Mouse (Mus musculus) limb, embryonic 14.5 days (tissue): ENCODE measurements around the gene Ly6g6f. TPM values are rescaled to one million over a fixed set of nuclear protein-coding genes. Genes with fewer than 3 reads are reported as not detected.

Experiments
- ATAC-seq: fragments of 200-750 bp; cut with Nextera tagmentation; 2 replicates; pipeline ENCODE4 v1.8.0; 2017; ENCODE audit warnings: low read depth, moderate number of reproducible peaks, moderate TSS enrichment; ENCODE audit not compliant: low FRiP score
- DNase-seq: peaks from one replicate; pipeline ENCODE4 v3.0.0-alpha.2; 2015; ENCODE audit warnings: low spot score
- H3K27ac ChIP-seq: fragments of 300-500 bp; sonication (generic); replicated peaks from 2 replicates; pipeline ENCODE4 v1.5.1; 2014; ENCODE audit warnings: low read depth, mild to moderate bottlenecking, low read length, moderate library complexity, mixed read lengths
- H3K27me3 ChIP-seq: fragments of 300-500 bp; sonication (generic); 2 replicates; pipeline ENCODE4 v1.6.1; 2014; ENCODE audit warnings: low read length, mixed read lengths; ENCODE audit not compliant: control insufficient read depth, insufficient read depth
- H3K36me3 ChIP-seq: fragments of 300-500 bp; sonication (generic); 2 replicates; pipeline ENCODE4 v1.6.1; 2014; ENCODE audit warnings: mild to moderate bottlenecking, low read length, moderate library complexity, mixed read lengths; ENCODE audit not compliant: control insufficient read depth, insufficient read depth
- H3K4me1 ChIP-seq: fragments of 300-500 bp; sonication (generic); 2 replicates; pipeline ENCODE4 v1.6.1; 2014; ENCODE audit warnings: antibody characterized with exemption, low read length, mixed read lengths; ENCODE audit not compliant: control insufficient read depth, insufficient read depth
- H3K4me2 ChIP-seq: fragments of 300-500 bp; sonication (generic); replicated peaks from 2 replicates; pipeline ENCODE4 v1.6.1; 2014; ENCODE audit warnings: low read depth, mild to moderate bottlenecking, low read length, moderate library complexity; ENCODE audit not compliant: severe bottlenecking
- H3K4me3 ChIP-seq: fragments of 300-500 bp; sonication (generic); replicated peaks from 2 replicates; pipeline ENCODE4 v1.5.1; 2014; ENCODE audit warnings: low read length
- H3K9ac ChIP-seq: fragments of 300-500 bp; sonication (generic); 2 replicates; pipeline ENCODE4 v1.6.1; 2014; ENCODE audit warnings: mild to moderate bottlenecking, low read depth, low read length, moderate library complexity; ENCODE audit not compliant: severe bottlenecking
- H3K9me3 ChIP-seq: fragments of 300-500 bp; sonication (generic); 2 replicates; pipeline ENCODE4 v1.6.1; 2016; ENCODE audit warnings: low read length; ENCODE audit not compliant: control insufficient read depth
- POLR2A ChIP-seq: fragments of 200-500 bp; IDR thresholded peaks from 2 replicates; pipeline ENCODE4 v1.8.0; 2012; ENCODE audit warnings: inconsistent platforms, mild to moderate bottlenecking, moderate library complexity, borderline replicate concordance; ENCODE audit not compliant: insufficient read depth, insufficient read length; ENCODE audit errors: extremely low read depth
- WGBS: fragments of 180-500 bp; shearing (Covaris S2); extraction: QIAGEN DNeasy Blood & Tissue Kit; methylation state at CpG from one replicate; pipeline ENCODE4 v1.1.7; 2014; 5-methylcytosine and 5-hydroxymethylcytosine counted together
- polyA plus RNA-seq, 2 experiments: library from polyadenylated mRNA; depleted of rRNA in 1 of 2; stranded (reverse) in 1 of 2; unstranded in 1 of 2; fragments of >200 nt; fragmentation: Nextera tagmentation in 1 of 2; extraction: Ambion mirVana in 1 of 2; gene quantifications; 2 replicates each; pipeline versions ENCODE4 v1.2.1 to v1.2.3; 2012 to 2014

Ly6g6f gene
- polyA plus RNA-seq, 2 experiments = 0.14 to 0.28 TPM

DNA sequence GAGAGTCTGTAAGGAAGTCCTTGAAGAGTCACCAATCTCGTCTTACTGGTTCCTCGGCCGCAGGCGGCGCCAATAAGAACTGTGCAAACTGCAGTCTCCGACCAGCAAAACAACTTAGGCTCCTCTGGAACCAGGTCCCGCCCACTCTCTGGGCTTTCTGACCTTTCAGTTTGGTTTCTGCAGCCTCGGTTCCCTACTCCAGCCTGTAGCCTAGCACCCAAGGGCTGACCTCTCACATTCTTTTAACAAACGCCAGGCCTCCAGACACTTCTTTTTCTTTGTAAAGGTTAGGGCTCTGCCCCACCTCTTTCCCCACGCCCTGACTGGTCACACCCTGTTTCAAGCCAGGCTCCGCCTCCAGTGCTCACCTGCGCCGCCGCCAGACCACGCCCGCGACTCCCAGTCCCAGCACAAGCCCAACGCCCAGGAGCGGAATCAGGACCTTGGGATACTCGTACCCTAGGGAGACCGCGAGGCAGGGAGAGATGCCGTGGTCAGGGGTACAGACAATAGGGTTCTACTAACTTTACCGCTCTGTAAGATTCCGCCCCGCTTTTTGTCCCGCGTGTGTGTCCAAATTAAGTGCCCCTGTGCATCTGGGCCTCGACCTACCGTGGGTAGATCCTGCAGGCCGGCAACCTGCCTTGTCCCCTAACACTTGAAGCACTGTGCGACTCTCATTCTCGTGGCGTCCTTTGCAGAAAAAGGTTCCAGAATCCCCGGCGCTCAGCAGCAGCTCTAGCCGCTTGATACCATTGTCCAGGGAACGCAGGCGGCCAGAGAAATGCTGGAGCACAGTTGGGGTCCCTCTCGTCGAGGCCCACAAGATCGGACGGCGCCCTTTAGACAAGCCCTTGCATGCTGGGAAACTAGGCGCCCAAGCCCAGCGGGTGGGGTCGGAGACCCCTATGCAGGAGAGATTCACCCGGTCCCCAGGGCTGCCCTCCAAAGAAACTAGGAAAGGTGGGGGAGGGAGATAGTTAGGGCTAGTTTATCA lies 20.2 kb downstream of the Ly6g6f start, which contains the start of gene Ly6g6c:
Ly6g6c (plus strand) TSS at position 438 of the 997 bp plus-strand sequence.
- H3K9me3 ChIP-seq = no peaks in the 10 kb centered on the region
- H3K27ac ChIP-seq = peak within 1 kb of the TSS; percentile 20; the same call in 1 of the 2 replicates
- H3K4me1 ChIP-seq = peaks cover 24% of the 10 kb centered on the region
- peak within 1 kb of the TSS; percentile 56 for H3K4me2 ChIP-seq
- H3K27me3 ChIP-seq = peaks cover 23% of the 10 kb centered on the region
- ATAC-seq = peak; percentile 43; the same call in 1 of the 2 replicates
- peak within 1 kb of the TSS; percentile 25 for H3K4me3 ChIP-seq
- H3K36me3 ChIP-seq = peaks cover 30% of the 10 kb centered on the region
- 2% methylated on average over 45 of the region's 48 CpGs for WGBS
- no peak for TF ChIP-seq POLR2A
- H3K9ac ChIP-seq = peak within 1 kb of the TSS; percentile 25
- no peak for DNase-seq

DNA sequence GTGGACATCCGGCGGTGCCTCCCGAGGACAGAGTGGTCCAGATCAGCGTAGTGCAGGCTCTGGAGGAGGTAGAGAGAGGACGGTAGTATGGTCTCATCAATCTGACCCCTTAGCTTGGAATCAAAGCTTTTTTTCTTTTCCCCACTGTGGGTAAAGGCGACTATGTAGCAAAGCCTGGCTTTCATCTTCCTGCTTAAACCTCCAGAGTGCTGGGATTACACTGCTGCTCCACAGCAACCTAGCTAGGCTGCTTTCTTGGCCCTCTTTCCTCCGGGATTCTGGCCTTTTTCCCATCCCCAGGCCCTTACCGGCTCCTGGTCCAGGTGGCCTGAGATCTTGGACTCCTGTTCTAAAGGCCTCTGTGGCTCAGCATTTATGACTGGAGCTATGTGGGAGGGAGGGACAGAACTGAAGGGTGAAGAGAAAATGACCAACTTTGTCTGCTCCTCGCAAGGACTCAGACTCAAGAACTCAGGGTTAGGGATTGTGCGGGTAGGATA lies 21.0 kb downstream of the Ly6g6f start:
- Histone ChIP-seq H3K27me3 (peaks cover 23% of the 10 kb centered on the region), H3K4me1 (peaks cover 27% of the 10 kb centered on the region), H3K36me3 (peaks cover 32% of the 10 kb centered on the region), H3K9ac (0 out of 2 replicates have a peak overlapping the region, but pooled peaks have one; percentile 25), H3K4me3 (peak overlapping the region; percentile 25; the same call in 1 of the 2 replicates), H3K4me2 (peak overlapping the region; percentile 56), H3K9me3 (no peaks in the 10 kb centered on the region), H3K27ac (0 out of 2 replicates have a peak overlapping the region, but pooled peaks have one; percentile 20)
- ATAC-seq = no peak
- 26% methylated on average over 10 of the region's 10 CpGs for WGBS
- no peak for DNase-seq
- TF ChIP-seq POLR2A = no peak

DNA sequence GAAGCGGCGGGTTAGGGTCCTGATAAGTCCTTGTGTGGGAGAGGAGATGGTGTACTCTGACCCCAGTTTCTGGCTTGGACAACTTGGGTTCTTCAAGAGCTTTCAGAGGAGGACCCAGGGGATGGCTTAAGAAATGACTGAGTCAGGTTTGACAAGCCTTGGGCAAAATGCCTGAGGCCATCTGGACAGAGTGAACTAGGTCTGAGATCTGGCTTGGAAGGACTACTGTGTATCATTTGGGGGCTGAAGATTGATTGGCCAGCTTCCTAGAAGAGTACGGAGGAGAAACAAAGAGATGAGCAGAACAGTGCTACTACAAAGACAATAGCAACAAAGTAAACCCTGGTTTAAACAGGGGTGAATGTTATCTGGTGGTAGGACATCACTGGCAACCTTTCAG lies 21.9 kb downstream of the Ly6g6f start:
- Histone ChIP-seq H3K27ac (no peak overlapping the region), H3K4me1 (peaks cover 27% of the 10 kb centered on the region), H3K4me2 (no peak overlapping the region), H3K27me3 (peaks cover 23% of the 10 kb centered on the region), H3K9ac (no peak overlapping the region), H3K9me3 (no peaks in the 10 kb centered on the region), H3K4me3 (no peak overlapping the region), H3K36me3 (peaks cover 32% of the 10 kb centered on the region)
- WGBS = 91% methylated on average over 3 of the region's 3 CpGs
- ATAC-seq (no peak), DNase-seq (no peak)
- no peak for TF ChIP-seq POLR2A

DNA sequence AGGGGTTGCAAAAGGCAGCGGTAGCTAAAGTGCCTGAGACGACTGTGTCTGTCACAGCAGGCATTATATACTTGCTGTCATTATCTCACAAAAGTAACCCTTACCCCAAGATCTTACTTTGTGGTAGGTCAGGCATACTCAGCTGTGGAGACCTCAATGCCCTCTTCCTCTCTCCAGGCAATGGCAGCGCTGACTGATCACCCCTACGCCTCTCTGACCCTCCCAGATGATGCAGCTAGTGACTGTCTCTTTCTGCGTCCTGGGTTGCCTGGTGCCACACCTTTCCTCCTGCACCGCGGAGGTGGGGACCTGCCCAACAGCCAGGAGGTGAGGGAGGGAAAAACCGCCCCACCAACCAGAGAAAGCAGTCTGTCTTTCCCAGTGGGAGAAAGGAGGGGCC lies 24.1 kb downstream of the Ly6g6f start:
- no peak overlapping the region for H3K4me3 ChIP-seq
- peaks cover 27% of the 10 kb centered on the region for H3K4me1 ChIP-seq
- H3K4me2 ChIP-seq = no peak overlapping the region
- no peak for TF ChIP-seq POLR2A
- WGBS = 80% methylated on average over 8 of the region's 8 CpGs
- DNase-seq (no peak), ATAC-seq (no peak)
- H3K9ac ChIP-seq = no peak overlapping the region
- H3K27ac ChIP-seq = no peak overlapping the region
- peaks cover 49% of the 10 kb centered on the region for H3K36me3 ChIP-seq
- peaks cover 14% of the 10 kb centered on the region for H3K27me3 ChIP-seq
- no peaks in the 10 kb centered on the region for H3K9me3 ChIP-seq

DNA sequence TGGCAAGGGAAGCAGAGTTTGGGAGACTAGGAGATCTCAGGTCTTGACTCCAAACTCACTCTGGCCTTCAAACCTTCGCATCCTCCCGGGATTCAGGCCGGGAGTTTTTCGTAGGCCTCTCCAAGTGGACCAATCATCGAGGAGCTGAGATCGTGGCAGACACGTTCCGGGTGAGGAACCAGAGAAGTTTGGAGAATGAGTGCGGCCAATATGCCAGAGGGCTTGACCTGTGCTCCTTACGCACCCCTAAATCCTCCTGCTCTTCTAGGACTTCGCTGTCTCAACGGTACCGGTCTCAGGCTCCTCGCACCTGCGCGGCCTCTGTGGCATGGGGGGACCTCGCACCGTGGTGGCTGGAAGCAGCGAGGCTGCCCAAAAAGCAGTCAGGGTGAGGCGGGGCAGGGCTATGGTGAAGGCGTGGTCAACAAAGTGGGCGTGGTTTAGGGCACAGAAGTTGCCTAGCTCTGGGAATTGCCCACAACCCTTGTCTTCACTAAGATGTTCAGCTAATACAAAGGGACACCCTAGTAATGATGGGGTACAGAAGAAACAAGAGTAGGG lies 24.6 kb downstream of the Ly6g6f start:
- peaks cover 9% of the 10 kb centered on the region for H3K27me3 ChIP-seq
- H3K36me3 ChIP-seq = peaks cover 54% of the 10 kb centered on the region
- no peak overlapping the region for H3K27ac ChIP-seq
- H3K9me3 ChIP-seq = no peaks in the 10 kb centered on the region
- H3K4me1 ChIP-seq = peaks cover 27% of the 10 kb centered on the region
- no peak overlapping the region; the same call in 1 of the 2 replicates for H3K9ac ChIP-seq
- peak overlapping the region; percentile 61 for H3K4me3 ChIP-seq
- 55% methylated on average over 22 of the region's 22 CpGs for WGBS
- DNase-seq (no peak), ATAC-seq (no peak)
- no peak for TF ChIP-seq POLR2A
- peak overlapping the region; percentile 89 for H3K4me2 ChIP-seq
